Mouse (Mus musculus): ENCODE results near the gene Lgals8. TPM values are rescaled to one million over a fixed set of nuclear protein-coding genes. Genes with fewer than 3 reads are reported as not detected.

Lgals8 gene
- polyA plus RNA-seq, 1 experiment from 2014 or later = 20.5 TPM

- Histone ChIP-seq H3K27ac (peak within 1 kb of the TSS; percentile 41; the same call in 1 of the 2 replicates), H3K27me3 (peaks cover 6% of the 10 kb centered on the region; the same call in 1 of the 2 replicates)
- WGBS = under 1% methylated on average over 43 of the region's 43 CpGs
Measured at GRCm38 (mm10) chr13:12394609-12395505, 69.9 kb downstream of the Lgals8 start, which contains the start of gene Heatr1. TSS of gene Heatr1 (plus strand) at chr13:12395027.

More at GRCm38 (mm10) chr13:12394609-12395505, 69.9 kb downstream of the Lgals8 start, which contains the start of gene Heatr1:
- Histone ChIP-seq H3K36me3 (0 out of 2 replicates have a peak, but pooled peaks cover 5% of the 10 kb centered on the region), H3K9me3 (no peaks in the 10 kb centered on the region), H3K9ac (peak within 1 kb of the TSS; percentile 70), H3K4me3 (peak within 1 kb of the TSS; percentile 89), H3K4me1 (peaks cover 7% of the 10 kb centered on the region), H3K4me2 (replicated peaks) (peak within 1 kb of the TSS; percentile 95)
- ATAC-seq (ENCODE audit: insufficient number of reproducible peaks, insufficient read depth, low FRiP score, low TSS enrichment) = peak; percentile 93

Other genes starting within 250 kb of the Lgals8 start
- 21.6 and 22.4 TPM in 2 replicates for gene Mtr, start 206.8 kb downstream of the Lgals8 start, polyA plus RNA-seq (2016; fragmentation: Nextera tagmentation; extraction: Ambion mirVana)
- gene Actn2, start 124.2 kb downstream of the Lgals8 start, polyA plus RNA-seq (2016; fragmentation: Nextera tagmentation; extraction: Ambion mirVana) = 33.6 and 36.1 TPM in 2 replicates
- 28.9 and 29.3 TPM in 2 replicates for gene Heatr1, start 69.9 kb downstream of the Lgals8 start, polyA plus RNA-seq (2016; fragmentation: Nextera tagmentation; extraction: Ambion mirVana)
- gene Edaradd, start 55.5 kb upstream of the Lgals8 start, polyA plus RNA-seq (2016; fragmentation: Nextera tagmentation; extraction: Ambion mirVana) = 4.1 and 4.6 TPM in 2 replicates
- 8.1 and 8.3 TPM in 2 replicates for gene Ero1lb, start 100.9 kb upstream of the Lgals8 start, polyA plus RNA-seq (2016; fragmentation: Nextera tagmentation; extraction: Ambion mirVana)

All from embryonic facial prominence, embryonic 12.5 days (tissue).